Mouse (Mus musculus): ENCODE measurements around the gene B3gnt2.

- no peak for TF ChIP-seq POLR2A (IDR thresholded peaks at IDR 0.05; ENCODE audit: borderline replicate concordance, insufficient read depth, low read length)
- no peak for TF ChIP-seq CTCF (IDR thresholded peaks at IDR 0.05; ENCODE audit: borderline replicate concordance, insufficient read depth, low read depth, low read length)
These were observed 36.6 kb downstream of the B3gnt2 start for GRCm38 (mm10) chr11:22824049-22824705.
